Mouse (Mus musculus): ENCODE results near the gene Olfr1387.
"Not testable (repeated sequence)": the region's sequence is repeated elsewhere in the genome, so short reads cannot be mapped to it uniquely, and the experiment has no call there.

Gene Olfr1387

DNA sequence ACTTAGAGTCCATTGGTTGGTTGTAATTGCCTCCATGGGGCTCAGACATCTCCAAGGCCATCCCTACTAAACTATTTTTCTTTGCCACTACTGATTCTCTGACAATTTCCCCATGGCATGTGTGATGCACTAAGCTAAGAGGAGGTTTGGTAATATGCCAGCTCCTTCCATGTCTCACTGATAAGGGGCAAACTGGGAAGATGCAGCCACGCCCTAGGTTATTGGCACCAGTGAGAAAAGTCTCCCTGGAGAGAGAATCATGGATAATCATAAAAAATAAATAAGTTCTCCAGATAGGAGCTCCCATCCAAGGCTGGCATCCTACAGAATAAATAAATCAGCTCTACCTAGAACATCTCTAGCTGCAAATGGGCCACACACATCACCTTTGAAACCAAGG is at the start of gene Olfr1387:
Gene Olfr1387 (plus strand): TSS at position 301 of the 400 bp plus-strand sequence.
- in situ Hi-C loops (cut with MboI, MseI): no loop called here

DNA sequence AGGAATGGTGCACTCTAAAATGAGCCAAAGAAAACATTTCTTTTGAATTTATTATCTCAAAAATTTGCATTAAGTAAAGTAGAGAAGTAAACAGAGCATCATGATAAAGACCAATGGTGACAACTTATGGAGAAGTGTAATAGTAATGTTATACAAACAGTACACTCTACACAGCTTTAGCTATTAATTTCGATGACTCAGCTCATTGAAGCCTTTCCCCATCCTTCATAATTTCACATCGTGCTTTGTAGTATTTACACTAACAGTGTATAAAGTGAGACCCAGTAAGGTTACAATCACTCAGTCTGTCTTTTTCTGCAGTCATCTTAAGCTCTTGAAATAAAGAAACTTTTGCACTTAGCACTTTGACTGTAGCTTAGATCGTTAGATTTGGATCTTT is 48.4 kb upstream of the Olfr1387 start:
- in situ Hi-C loops (cut with MboI, MseI): loop anchor here (10.0 kb wide), 1 partner anchor 232 kb away; no protein-coding TSS in a partner anchor

DNA sequence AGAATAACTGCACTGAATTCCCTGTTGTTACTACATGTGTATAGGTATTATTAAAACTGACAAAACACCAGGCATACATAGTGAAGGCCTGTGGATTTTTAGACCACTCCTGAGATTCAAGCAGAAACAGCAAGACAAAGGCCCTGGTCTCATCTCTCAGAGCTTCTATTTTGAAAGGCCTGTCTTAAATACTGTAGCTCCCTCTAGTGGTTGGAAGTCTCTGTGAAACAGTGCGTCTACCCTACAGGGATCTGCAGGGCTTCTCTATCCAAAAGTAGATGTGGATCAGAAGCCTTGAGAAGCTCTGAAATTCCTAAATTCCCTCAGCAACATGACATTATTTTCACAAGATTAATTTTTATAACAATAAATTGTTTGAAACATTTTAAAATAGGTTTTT is 44.6 kb upstream of the Olfr1387 start:
- in situ Hi-C loops (cut with MboI, MseI): no loop called here

DNA sequence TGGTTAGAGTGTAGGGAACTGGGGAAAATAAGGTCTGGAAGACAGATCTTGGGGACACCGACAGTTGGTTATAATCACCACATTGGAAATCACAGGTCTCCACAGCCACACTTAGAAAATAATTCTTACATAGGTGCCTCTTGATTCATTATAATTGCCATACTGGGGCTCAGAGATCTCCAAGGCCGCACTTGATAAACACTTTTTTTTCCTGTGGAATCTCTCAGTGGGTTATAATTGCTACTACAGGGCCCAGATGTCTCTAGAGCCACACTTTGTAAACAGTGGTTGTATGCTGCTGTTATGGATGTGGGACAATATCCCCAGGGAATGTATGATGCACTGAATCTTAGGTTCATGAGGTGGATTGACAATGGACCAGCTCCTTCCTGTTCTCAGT is 32.4 kb upstream of the Olfr1387 start, which contains the start of gene Olfr1389:
Gene Olfr1389 (plus strand): TSS at position 301 of the 400 bp plus-strand sequence.
- in situ Hi-C loops (cut with MboI, MseI): no loop called here

DNA sequence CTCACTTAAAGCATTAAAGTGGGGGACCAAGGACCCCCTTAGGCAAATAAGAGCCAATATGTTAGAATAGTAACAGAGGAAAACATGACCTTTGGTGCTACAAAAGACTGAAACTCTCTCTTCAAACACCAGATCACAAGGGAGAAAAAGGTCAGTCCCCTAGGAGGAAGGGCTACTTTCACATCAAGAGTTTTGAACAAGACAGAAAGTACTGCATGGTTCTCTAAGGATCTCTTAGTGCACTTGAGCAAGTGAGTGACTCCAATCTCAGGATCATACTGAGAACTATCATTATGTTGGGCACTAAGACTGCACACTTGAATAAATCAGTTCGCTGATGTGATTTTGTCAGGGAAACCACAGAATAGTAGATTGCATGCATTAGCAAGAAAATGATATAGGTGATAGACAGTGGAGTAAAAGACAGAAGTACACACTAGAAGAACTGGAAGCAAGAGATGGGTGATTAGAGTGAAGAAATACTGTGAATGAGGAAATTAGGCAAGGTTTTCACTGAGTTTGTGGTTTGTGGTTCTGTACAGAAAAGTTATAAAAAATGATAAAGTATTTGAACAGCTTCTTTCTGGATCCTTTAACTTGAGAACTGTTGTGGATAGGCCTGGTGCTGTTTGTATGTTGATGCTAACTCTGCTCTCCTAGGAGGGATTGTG is 29.8 kb upstream of the Olfr1387 start:
- in situ Hi-C loops (cut with MboI, MseI): no loop called here

DNA sequence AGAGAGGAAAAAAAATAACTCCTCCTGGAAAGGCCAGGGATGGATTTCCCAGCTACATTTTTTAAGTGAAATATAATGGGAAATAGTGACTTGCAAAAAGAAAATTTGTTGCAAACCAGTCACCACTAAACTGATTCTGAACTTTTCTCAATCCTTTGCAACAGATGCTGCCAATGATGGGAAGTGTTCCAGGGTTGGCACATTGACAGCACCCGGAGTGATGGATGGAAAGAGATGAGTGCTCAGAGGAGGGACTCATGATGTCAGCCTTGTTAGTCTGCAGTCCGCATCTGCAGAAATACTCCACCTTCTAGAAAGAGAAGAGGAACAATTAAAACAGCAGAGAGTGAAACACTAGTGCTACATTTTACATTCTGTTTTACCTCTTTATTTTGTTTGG is 25.5 kb upstream of the Olfr1387 start:
- in situ Hi-C loops (cut with MboI, MseI): no loop called here

DNA sequence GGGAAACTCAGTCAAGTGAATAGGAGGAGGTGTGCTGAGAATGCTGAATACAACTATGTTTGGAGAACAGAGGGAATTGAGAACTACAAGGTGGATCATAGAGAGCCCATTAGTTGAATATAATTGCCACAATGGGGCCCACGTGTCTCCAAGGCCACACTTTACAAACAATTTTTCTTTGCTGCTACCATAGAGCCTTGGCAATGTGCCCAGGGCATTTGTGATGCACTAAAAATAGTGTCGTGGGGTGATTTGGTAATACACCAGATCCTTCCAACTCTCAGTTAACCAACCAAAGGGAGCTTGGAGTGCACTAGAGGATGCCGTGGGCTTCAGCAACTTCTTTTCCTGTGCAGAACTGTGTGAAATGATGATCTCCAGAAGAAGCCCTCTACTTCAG is 18.7 kb upstream of the Olfr1387 start, which contains the start of gene Olfr1388:
Gene Olfr1388 (plus strand): TSS at position 214 of the 400 bp plus-strand sequence.
- in situ Hi-C loops (cut with MboI, MseI): no loop called here

DNA sequence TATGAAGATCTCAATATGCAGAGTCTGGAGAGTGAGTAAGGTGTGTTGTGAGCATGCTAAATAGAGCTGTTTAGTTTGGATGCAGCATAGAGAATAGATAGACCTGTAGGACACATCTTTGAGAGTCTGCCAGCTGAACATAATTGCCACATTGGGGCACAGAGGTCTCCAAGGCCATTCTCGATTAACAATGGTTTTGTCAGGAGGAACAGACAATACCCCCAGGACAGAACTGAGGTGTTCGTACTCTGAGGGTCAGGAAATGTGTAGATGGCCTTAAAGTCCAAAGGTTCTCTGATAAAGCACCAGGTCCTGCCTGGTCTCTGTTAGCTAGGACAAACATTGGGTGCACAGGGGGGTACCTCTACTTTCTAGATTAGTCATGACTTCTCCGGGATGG is 9.6 kb downstream of the Olfr1387 start, which contains the start of gene Olfr1386:
Gene Olfr1386 (plus strand): TSS at position 301 of the 400 bp plus-strand sequence.
- in situ Hi-C loops (cut with MboI, MseI): not testable (repeated sequence)

DNA sequence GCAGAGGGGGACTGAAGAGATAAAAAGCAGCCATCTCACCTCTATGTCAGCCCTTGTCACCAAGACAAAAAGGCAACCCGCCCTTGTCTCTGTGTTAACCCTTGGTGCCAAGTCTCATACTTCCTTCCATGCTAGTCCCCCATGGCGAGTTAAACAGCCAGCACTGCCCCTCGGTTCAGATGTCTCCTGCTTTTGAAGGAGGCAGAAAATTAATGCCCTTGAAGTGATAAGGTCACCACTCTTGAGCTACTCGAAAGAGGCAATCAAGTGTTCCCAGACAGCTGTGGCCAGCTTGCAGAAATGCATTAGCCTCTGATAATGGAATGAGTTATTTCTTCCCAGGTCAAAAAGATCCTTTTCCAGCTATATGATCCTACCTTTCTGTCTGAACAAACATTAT is 30.8 kb downstream of the Olfr1387 start:
- in situ Hi-C loops (cut with MboI, MseI): no loop called here

DNA sequence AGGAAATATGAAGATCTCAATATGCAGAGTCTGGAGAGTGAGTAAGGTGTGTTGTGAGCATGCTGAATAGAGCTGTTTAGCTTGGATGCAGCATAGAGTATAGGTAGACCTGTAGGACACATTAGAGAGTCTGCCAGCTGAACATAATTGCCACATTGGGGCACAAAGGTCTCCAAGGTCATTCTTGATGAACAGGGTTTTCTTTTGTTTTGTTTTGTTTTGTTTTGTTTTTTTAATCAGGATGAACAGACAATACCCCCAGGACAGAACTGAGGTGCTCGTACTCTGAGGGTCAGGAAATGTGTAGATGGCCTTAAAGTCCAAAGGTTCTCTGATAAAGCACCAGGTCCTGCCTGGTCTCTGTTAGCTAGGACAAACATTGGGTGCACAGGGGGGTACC is 33.6 kb downstream of the Olfr1387 start, which contains the start of gene Olfr1385:
Gene Olfr1385 (plus strand): TSS at position 301 of the 400 bp plus-strand sequence.
- in situ Hi-C loops (cut with MboI, MseI): not testable (repeated sequence)

Data from T-helper 2 cell (primary cell).